Mouse (Mus musculus): ENCODE data around the gene Bpifa3. TPM values are rescaled to one million over a fixed set of nuclear protein-coding genes. Genes with fewer than 3 reads are reported as not detected.
"Not testable (repeated sequence)": the region's sequence is repeated elsewhere in the genome, so short reads cannot be mapped to it uniquely, and the experiment has no call there.

The Bpifa3 gene
- not detected in 2 replicates for polyA plus RNA-seq (2016; fragmentation: Nextera tagmentation; extraction: Ambion mirVana)

DNA sequence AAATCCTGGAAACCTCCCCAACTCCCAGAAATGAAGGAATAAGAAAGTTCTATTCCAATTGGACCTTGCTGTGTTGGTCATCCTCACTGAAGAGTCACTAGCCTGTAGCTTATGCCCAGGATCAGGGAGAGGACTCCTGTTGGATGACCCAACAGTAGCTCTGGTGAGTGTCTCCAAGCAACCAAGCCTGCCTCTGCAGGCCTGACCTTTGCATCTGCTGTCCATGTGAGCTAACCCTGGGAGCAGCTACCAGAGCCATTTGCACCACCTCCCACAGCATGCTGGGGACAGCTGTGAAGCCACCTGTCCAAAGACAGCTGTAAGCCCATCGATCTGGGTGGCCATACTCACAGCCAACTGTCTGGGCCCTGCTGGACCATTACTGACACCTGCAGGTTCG is at the start of gene Bpifa3:
Gene Bpifa3 (plus strand): TSS at position 217 of the 400 bp plus-strand sequence.
- 59% methylated on average over 2 of the region's 2 CpGs for WGBS
- DNase-seq (ENCODE audit: low spot score): no peak
- no peaks in the 10 kb centered on the region for H3K27me3 ChIP-seq (replicated peaks; ENCODE audit: low read depth, poor library complexity, severe bottlenecking)
- H3K36me3 ChIP-seq (replicated peaks): no peaks in the 10 kb centered on the region
- H3K9me3 ChIP-seq: no peaks in the 10 kb centered on the region
- no peak within 1 kb of the TSS for H3K27ac ChIP-seq (replicated peaks)
- no peaks in the 10 kb centered on the region for H3K4me1 ChIP-seq
- H3K4me3 ChIP-seq: no peak within 1 kb of the TSS

- Histone ChIP-seq H3K4me1 (no peaks in the 10 kb centered on the region), H3K27ac (replicated peaks) (no peak overlapping the region), H3K27me3 (replicated peaks; ENCODE audit: low read depth, poor library complexity, severe bottlenecking) (no peaks in the 10 kb centered on the region), H3K4me3 (no peak overlapping the region), H3K36me3 (replicated peaks) (no peaks in the 10 kb centered on the region), H3K9me3 (no peaks in the 10 kb centered on the region)
- WGBS: 48% methylated on average over 1 of the region's 1 CpGs
- DNase-seq (ENCODE audit: low spot score): no peak
Observed at GRCm38 (mm10) chr2:154097734-154098133, 32.4 kb upstream of the Bpifa3 start.

DNA sequence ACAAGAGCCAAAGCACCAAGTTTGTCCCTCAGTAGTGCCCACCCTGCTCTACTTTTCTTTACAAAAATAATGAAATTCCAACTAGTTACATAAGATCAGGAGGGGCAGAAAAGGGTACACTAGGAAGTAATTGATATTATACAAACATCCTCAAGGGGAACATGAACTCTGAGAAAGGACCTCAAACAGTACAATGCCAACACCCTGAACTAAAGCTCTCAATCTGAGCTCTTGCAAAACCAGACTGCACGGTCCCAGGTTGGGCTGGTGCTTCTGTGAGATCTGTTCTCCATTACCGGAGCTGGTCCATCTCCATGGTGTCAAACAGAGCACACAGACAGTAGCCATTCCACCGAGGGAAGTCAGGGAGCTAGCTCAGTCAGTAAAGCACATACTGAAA is 12.8 kb upstream of the Bpifa3 start:
- 86% methylated on average over 3 of the region's 3 CpGs for WGBS

GRCm38 (mm10) chr2:154142580-154142979 is 12.4 kb downstream of the Bpifa3 start, which contains the start of gene Bpifa1:
Gene Bpifa1 (plus strand): TSS chr2:154142880.
- H3K27ac ChIP-seq (replicated peaks): no peak within 1 kb of the TSS
- no peak for DNase-seq (ENCODE audit: low spot score)
- H3K27me3 ChIP-seq (replicated peaks; ENCODE audit: low read depth, poor library complexity, severe bottlenecking): no peaks in the 10 kb centered on the region
- H3K4me3 ChIP-seq: no peak within 1 kb of the TSS
- no peaks in the 10 kb centered on the region for H3K9me3 ChIP-seq
- WGBS: 84% methylated on average over 4 of the region's 4 CpGs
- no peaks in the 10 kb centered on the region for H3K36me3 ChIP-seq (replicated peaks)
- H3K4me1 ChIP-seq: no peaks in the 10 kb centered on the region

More for the DNA sequence above, 12.8 kb upstream of the Bpifa3 start:
- Histone ChIP-seq H3K4me1 (no peaks in the 10 kb centered on the region), H3K27me3 (replicated peaks; ENCODE audit: low read depth, poor library complexity, severe bottlenecking) (no peaks in the 10 kb centered on the region), H3K4me3 (no peak overlapping the region), H3K27ac (replicated peaks) (no peak overlapping the region), H3K9me3 (no peaks in the 10 kb centered on the region), H3K36me3 (replicated peaks) (no peaks in the 10 kb centered on the region)
- DNase-seq (ENCODE audit: low spot score): no peak

DNA sequence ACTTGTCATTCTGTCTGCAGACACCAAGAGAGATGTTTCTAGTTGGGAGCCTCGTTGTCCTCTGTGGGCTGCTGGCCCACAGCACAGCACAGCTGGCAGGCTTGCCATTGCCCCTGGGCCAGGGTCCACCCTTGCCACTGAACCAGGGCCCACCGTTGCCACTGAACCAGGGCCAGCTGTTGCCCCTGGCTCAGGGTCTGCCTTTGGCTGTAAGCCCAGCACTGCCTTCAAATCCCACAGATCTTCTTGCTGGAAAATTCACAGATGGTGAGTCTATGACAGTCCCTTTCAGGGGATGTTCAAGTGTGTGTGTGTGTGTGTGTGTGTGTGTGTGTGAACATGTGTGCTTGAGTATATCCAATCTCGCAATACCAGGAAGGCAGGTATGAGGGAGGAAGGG is 13.6 kb downstream of the Bpifa3 start:
- Histone ChIP-seq H3K27ac (replicated peaks) (no peak overlapping the region), H3K9me3 (no peaks in the 10 kb centered on the region), H3K4me1 (no peaks in the 10 kb centered on the region), H3K4me3 (no peak overlapping the region), H3K27me3 (replicated peaks; ENCODE audit: low read depth, poor library complexity, severe bottlenecking) (no peaks in the 10 kb centered on the region), H3K36me3 (replicated peaks) (no peaks in the 10 kb centered on the region)
- 94% methylated on average over 3 of the region's 3 CpGs for WGBS
- DNase-seq (ENCODE audit: low spot score): peak; percentile 3

DNA sequence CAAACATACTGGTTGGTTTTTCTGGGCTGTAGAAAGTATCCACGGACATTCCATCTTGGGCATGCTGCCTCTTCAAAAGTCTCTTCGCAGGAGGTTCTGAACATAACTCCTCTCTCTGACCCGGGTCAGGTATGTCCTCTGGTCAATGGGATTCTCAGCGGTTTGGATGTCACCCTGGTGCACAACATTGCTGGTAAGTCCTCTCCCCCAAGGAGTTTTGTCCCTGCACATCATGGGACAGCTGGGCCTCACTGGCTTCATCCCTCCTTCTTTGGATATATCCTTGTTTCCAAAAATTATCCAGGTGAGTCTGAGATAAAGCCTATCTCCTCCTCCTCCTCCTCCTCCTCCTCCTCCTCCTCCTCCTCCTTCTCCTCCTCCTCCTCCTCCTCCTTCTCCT is 17.4 kb downstream of the Bpifa3 start:
- Histone ChIP-seq H3K27ac (replicated peaks) (no peak overlapping the region), H3K36me3 (replicated peaks) (no peaks in the 10 kb centered on the region)
- 81% methylated on average over 4 of the region's 4 CpGs for WGBS

GRCm38 (mm10) chr2:154158433-154158832 is 28.3 kb downstream of the Bpifa3 start:
- peak; percentile 70 for DNase-seq (ENCODE audit: low spot score)

More for the DNA sequence above, 17.4 kb downstream of the Bpifa3 start:
- no peaks in the 10 kb centered on the region for H3K27me3 ChIP-seq (replicated peaks; ENCODE audit: low read depth, poor library complexity, severe bottlenecking)
- no peak overlapping the region for H3K4me3 ChIP-seq
- no peak for DNase-seq (ENCODE audit: low spot score)
- no peaks in the 10 kb centered on the region for H3K9me3 ChIP-seq
- no peaks in the 10 kb centered on the region for H3K4me1 ChIP-seq

GRCm38 (mm10) chr2:154162307-154162706 is 32.2 kb downstream of the Bpifa3 start, which contains the start of gene Bpifa5:
Gene Bpifa5 (plus strand): TSS chr2:154162607.
- Histone ChIP-seq H3K9me3 (peaks cover 6% of the 10 kb centered on the region; the same call in 1 of the 2 replicates), H3K4me1 (no peaks in the 10 kb centered on the region), H3K27me3 (replicated peaks; ENCODE audit: low read depth, poor library complexity, severe bottlenecking) (no peaks in the 10 kb centered on the region), H3K36me3 (replicated peaks) (no peaks in the 10 kb centered on the region), H3K27ac (replicated peaks) (no peak within 1 kb of the TSS), H3K4me3 (no peak within 1 kb of the TSS)
- no peak for DNase-seq (ENCODE audit: low spot score)
- WGBS: 82% methylated on average over 8 of the region's 8 CpGs

More at GRCm38 (mm10) chr2:154158433-154158832, 28.3 kb downstream of the Bpifa3 start:
- WGBS: 34% methylated on average over 3 of the region's 3 CpGs
- H3K27me3 ChIP-seq (replicated peaks; ENCODE audit: low read depth, poor library complexity, severe bottlenecking): no peaks in the 10 kb centered on the region
- no peaks in the 10 kb centered on the region for H3K36me3 ChIP-seq (replicated peaks)
- no peak overlapping the region for H3K27ac ChIP-seq (replicated peaks)
- no peaks in the 10 kb centered on the region for H3K4me1 ChIP-seq
- peaks cover 6% of the 10 kb centered on the region; the same call in 1 of the 2 replicates for H3K9me3 ChIP-seq
- H3K4me3 ChIP-seq: no peak overlapping the region

DNA sequence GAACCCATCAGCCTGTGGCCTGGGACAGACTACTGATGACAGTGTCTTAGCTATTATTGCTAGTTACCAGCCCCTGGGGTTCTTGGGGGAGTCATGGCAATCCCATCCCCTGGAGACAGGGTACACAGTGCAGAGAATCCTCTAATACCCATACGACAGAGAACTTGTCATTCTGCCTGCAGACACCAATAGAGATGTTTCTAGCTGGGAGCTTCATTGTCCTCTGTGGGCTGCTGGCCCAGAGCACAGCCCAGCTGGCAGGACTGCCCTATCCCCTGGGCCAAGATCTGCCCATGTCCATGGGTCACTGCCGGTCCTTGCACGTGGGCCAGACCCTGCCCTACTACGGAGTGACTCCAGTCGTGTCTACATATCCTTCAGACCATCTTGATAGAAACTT is 33.2 kb downstream of the Bpifa3 start:
- no peaks in the 10 kb centered on the region for H3K36me3 ChIP-seq (replicated peaks)
- no peaks in the 10 kb centered on the region for H3K4me1 ChIP-seq
- H3K9me3 ChIP-seq: peaks cover 6% of the 10 kb centered on the region; the same call in 1 of the 2 replicates
- H3K4me3 ChIP-seq: no peak overlapping the region
- no peak overlapping the region for H3K27ac ChIP-seq (replicated peaks)
- 91% methylated on average over 5 of the region's 5 CpGs for WGBS
- no peaks in the 10 kb centered on the region for H3K27me3 ChIP-seq (replicated peaks; ENCODE audit: low read depth, poor library complexity, severe bottlenecking)
- DNase-seq (ENCODE audit: low spot score): no peak

DNA sequence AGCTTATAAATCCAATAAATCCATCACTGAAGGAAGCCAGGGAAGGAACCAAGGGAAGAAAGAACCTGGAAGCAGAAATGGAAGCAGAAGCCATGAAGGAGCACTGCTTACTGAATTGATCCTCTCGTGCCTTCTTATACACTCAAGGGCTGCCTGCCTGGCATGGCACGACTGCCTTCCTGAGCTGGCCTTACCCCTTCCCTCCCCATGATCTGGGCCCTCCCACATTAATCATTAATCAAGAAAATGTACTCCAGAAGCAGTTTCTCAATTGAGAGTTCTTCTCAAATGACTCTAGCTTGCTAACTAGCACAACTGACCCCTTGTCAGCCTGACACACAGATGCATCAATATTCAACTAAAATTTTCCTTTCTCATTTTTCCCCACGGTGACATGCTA is 39.0 kb downstream of the Bpifa3 start:
- no peak overlapping the region for H3K27ac ChIP-seq (replicated peaks)
- no peak overlapping the region for H3K4me3 ChIP-seq
- DNase-seq (ENCODE audit: low spot score): no peak
- H3K4me1 ChIP-seq: no peaks in the 10 kb centered on the region
- 70% methylated on average over 3 of the region's 3 CpGs for WGBS
- H3K9me3 ChIP-seq: no peaks in the 10 kb centered on the region
- no peaks in the 10 kb centered on the region for H3K27me3 ChIP-seq (replicated peaks; ENCODE audit: low read depth, poor library complexity, severe bottlenecking)
- no peaks in the 10 kb centered on the region for H3K36me3 ChIP-seq (replicated peaks)

GRCm38 (mm10) chr2:154171621-154172020 is 41.5 kb downstream of the Bpifa3 start:
- WGBS: 81% methylated on average over 6 of the region's 6 CpGs

GRCm38 (mm10) chr2:154173313-154173712 is 43.2 kb downstream of the Bpifa3 start:
- no peaks in the 10 kb centered on the region for H3K27me3 ChIP-seq (replicated peaks; ENCODE audit: low read depth, poor library complexity, severe bottlenecking)
- H3K4me1 ChIP-seq: no peaks in the 10 kb centered on the region
- H3K36me3 ChIP-seq (replicated peaks): no peaks in the 10 kb centered on the region
- H3K27ac ChIP-seq (replicated peaks): no peak overlapping the region
- DNase-seq (ENCODE audit: low spot score): peak; percentile 31
- 33% methylated on average over 1 of the region's 1 CpGs for WGBS
- H3K4me3 ChIP-seq: no peak overlapping the region
- no peaks in the 10 kb centered on the region for H3K9me3 ChIP-seq

More at GRCm38 (mm10) chr2:154171621-154172020, 41.5 kb downstream of the Bpifa3 start:
- H3K9me3 ChIP-seq: no peaks in the 10 kb centered on the region
- H3K4me1 ChIP-seq: no peaks in the 10 kb centered on the region
- no peaks in the 10 kb centered on the region for H3K36me3 ChIP-seq (replicated peaks)
- no peak overlapping the region for H3K27ac ChIP-seq (replicated peaks)
- H3K27me3 ChIP-seq (replicated peaks; ENCODE audit: low read depth, poor library complexity, severe bottlenecking): no peaks in the 10 kb centered on the region
- no peak for DNase-seq (ENCODE audit: low spot score)
- no peak overlapping the region for H3K4me3 ChIP-seq

- H3K4me1 ChIP-seq; H3K36me3 ChIP-seq (replicated peaks); H3K4me3 ChIP-seq; H3K27ac ChIP-seq (replicated peaks); H3K9me3 ChIP-seq; H3K27me3 ChIP-seq (replicated peaks; ENCODE audit: low read depth, poor library complexity, severe bottlenecking); DNase-seq (ENCODE audit: low spot score): not testable (repeated sequence)
- WGBS: 88% methylated on average over 7 of the region's 7 CpGs
Observed at GRCm38 (mm10) chr2:154181900-154182299, 51.8 kb downstream of the Bpifa3 start.

Measured in embryonic facial prominence, embryonic 10.5 days (tissue).